Mouse (Mus musculus) lung, postnatal 0 days (tissue): ENCODE measurements at regions not wholly inside any gene's neighbourhood (a gene's known extent, or its start where the extent isn't known, plus 50 kb on each side); places are given as distances from the start of the nearest gene placed in this dataset.

Source experiments
- ATAC-seq: fragments of 200-750 bp; cut with Nextera tagmentation; 2 replicates; pipeline ENCODE4 v1.8.0; 2017; ENCODE audit warnings: moderate library complexity
- DNase-seq: peaks from one replicate; pipeline ENCODE4 v3.0.0-alpha.2; 2016; ENCODE audit warnings: low spot score
- H3K27ac ChIP-seq: fragments of 300-500 bp; sonication (generic); 2 replicates; pipeline ENCODE4 v1.5.1; 2014; ENCODE audit warnings: antibody characterized with exemption, mild to moderate bottlenecking, low read length, mixed read lengths
- H3K27me3 ChIP-seq: fragments of 300-500 bp; sonication (generic); replicated peaks from 2 replicates; pipeline ENCODE4 v1.6.1; 2014; ENCODE audit warnings: low read length, mixed read lengths; ENCODE audit not compliant: insufficient read depth
- H3K36me3 ChIP-seq: fragments of 300-500 bp; sonication (generic); 2 replicates; pipeline ENCODE4 v1.6.1; 2014; ENCODE audit warnings: low read length, mixed read lengths; ENCODE audit not compliant: insufficient read depth
- H3K4me1 ChIP-seq: fragments of 300-500 bp; sonication (generic); 2 replicates; pipeline ENCODE4 v1.6.1; 2014; ENCODE audit warnings: antibody characterized with exemption, low read depth, low read length, mixed read lengths; ENCODE audit not compliant: insufficient read depth
- H3K4me2 ChIP-seq: fragments of 300-500 bp; sonication (generic); replicated peaks from 2 replicates; pipeline ENCODE4 v1.6.1; 2014; ENCODE audit warnings: low read depth, mild to moderate bottlenecking, low read length, moderate library complexity, mixed read lengths
- H3K4me3 ChIP-seq: fragments of 300-500 bp; sonication (generic); 2 replicates; pipeline ENCODE4 v1.5.1; 2014; ENCODE audit warnings: low read depth, low read length
- H3K9ac ChIP-seq: fragments of 300-500 bp; sonication (generic); replicated peaks from 2 replicates; pipeline ENCODE4 v1.6.1; 2014; ENCODE audit warnings: low read depth, mild to moderate bottlenecking
- H3K9me3 ChIP-seq: fragments of 300-500 bp; sonication (generic); 2 replicates; pipeline ENCODE4 v1.6.1; 2016; ENCODE audit warnings: low read length, mixed read lengths
- CTCF ChIP-seq: IDR thresholded peaks from 2 replicates; pipeline ENCODE4 v1.5.1; 2016; ENCODE audit warnings: antibody characterized with exemption, mild to moderate bottlenecking
- EP300 ChIP-seq: IDR thresholded peaks from 2 replicates; pipeline ENCODE4 v1.6.1; 2016; ENCODE audit warnings: antibody characterized with exemption, mild to moderate bottlenecking, control low read depth
- WGBS: fragments of 180-500 bp; shearing (Covaris S2); extraction: QIAGEN DNeasy Blood & Tissue Kit; methylation state at CpG from one replicate; pipeline ENCODE4 v1.1.7; 2014; 5-methylcytosine and 5-hydroxymethylcytosine counted together

DNA sequence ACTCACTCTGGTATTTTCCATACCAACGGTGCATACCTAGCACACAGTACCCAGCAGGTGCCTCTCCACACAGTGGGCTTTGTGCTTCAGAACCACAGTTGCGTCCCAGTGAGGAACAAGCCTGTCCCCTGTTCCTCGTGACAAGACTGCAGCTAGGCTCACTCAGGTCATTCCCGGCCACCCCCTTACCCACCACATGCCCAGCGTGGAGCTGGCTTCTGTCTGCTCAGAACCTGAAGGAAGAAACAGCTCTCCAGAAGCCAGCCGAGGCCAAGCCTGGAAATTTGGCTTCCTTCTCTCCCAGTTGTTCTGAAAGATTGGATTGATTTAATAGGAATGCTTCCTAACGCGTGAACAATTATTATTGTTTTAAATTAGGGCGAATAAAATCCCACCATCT, 118.1 kb upstream of the Zmiz1 start:
- Histone ChIP-seq H3K4me2 (no peak overlapping the region), H3K36me3 (no peaks in the 10 kb centered on the region), H3K4me1 (peaks cover 20% of the 10 kb centered on the region; the same call in 1 of the 2 replicates), H3K9ac (no peak overlapping the region), H3K9me3 (no peaks in the 10 kb centered on the region), H3K27ac (no peak overlapping the region), H3K27me3 (no peaks in the 10 kb centered on the region), H3K4me3 (no peak overlapping the region)
- ATAC-seq (no peak), DNase-seq (no peak)
- TF ChIP-seq EP300 (no peak), CTCF (no peak)
- WGBS, result 75% methylated on average over 9 of the region's 9 CpGs

DNA sequence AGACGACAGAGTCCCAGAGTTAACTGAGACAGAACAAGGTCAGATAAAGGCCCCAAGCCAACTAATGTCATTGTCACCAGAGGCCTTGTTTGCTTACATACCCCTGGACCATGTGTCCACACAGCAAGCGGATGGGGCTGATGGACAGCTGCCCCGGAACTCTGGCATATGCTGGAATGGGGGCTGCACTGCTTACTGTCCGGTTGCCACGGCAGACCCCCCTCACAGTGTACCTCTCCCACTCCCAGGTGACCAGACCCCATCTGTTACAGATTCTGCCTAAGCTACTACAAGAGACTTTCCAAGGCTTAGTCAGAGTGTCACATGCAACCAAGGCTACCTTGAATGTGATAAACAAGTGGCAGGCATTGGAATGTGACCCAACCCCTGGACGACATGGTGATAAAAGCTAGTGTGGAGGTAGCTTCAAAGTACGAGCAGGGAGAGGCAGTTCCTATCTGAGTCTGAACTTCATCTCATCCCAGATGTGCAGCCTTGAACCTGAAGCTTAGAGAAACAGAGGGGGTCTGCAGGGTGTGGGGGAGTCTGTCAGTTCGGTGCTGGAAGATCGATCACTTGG, 117.0 kb upstream of the Zmiz1 start:
- ATAC-seq, result no peak
- H3K9ac ChIP-seq, result no peak overlapping the region
- 52% methylated on average over 9 of the region's 9 CpGs for WGBS

DNA sequence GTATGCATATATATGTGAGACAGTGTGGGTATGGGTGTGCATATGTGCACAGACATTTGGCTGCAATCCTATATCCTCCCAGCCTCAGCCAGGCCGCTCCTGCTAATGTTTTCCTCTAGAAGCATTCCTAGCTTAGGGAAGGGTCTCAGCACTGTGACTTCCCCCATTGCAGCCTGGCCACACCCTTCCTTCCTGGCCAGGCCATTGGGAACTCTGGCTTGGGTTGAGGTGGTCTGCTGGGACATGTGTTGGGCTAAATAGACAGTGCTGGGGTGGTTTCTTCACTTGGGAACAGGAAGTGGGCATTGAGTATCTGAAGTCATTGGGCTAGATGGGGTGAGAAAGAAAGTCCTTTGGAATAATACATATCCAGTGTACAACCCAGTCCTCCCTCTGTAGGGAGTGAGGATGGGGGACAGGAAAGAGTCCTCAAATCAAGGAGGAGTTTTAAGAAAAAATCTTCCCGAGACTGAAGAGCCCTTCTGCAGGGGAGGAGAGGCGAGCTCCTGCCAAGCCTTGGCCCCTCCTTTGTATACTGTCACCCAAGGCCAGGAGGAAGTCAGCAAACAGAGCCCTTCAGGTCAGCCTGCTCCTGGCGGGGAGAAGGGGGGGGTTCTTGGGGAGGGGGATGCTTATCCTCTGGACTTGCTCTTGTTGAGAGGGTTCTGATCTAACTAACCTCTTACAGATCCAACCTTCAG, 116.0 kb upstream of the Zmiz1 start:
- H3K36me3 ChIP-seq, result no peaks in the 10 kb centered on the region
- WGBS, result 13% methylated on average over 4 of the region's 4 CpGs
- TF ChIP-seq EP300, result peak; percentile 78
- TF ChIP-seq CTCF, result no peak
- H3K27me3 ChIP-seq, result no peaks in the 10 kb centered on the region
- H3K27ac ChIP-seq, result peak overlapping the region; percentile 54
- H3K4me3 ChIP-seq, result no peak overlapping the region
- peaks cover 20% of the 10 kb centered on the region; the same call in 1 of the 2 replicates for H3K4me1 ChIP-seq
- no peak overlapping the region for H3K9ac ChIP-seq
- ATAC-seq (peak; percentile 79), DNase-seq (peak; percentile 67)
- H3K4me2 ChIP-seq, result no peak overlapping the region
- H3K9me3 ChIP-seq, result no peaks in the 10 kb centered on the region

More for the DNA sequence above, 117.0 kb upstream of the Zmiz1 start:
- no peaks in the 10 kb centered on the region for H3K9me3 ChIP-seq
- TF ChIP-seq EP300 (no peak), CTCF (no peak)
- H3K36me3 ChIP-seq, result no peaks in the 10 kb centered on the region
- H3K4me1 ChIP-seq, result peaks cover 20% of the 10 kb centered on the region; the same call in 1 of the 2 replicates
- peak; percentile 24 for DNase-seq
- H3K4me2 ChIP-seq, result no peak overlapping the region
- peak overlapping the region; percentile 54; the same call in 1 of the 2 replicates for H3K27ac ChIP-seq
- no peaks in the 10 kb centered on the region for H3K27me3 ChIP-seq
- no peak overlapping the region for H3K4me3 ChIP-seq

- no peaks in the 10 kb centered on the region for H3K9me3 ChIP-seq
- no peak overlapping the region for H3K4me3 ChIP-seq
- no peak overlapping the region for H3K4me2 ChIP-seq
- H3K9ac ChIP-seq, result no peak overlapping the region
- DNase-seq (peak; percentile 71), ATAC-seq (peak; percentile 67)
- H3K4me1 ChIP-seq, result peaks cover 15% of the 10 kb centered on the region; the same call in 1 of the 2 replicates
- WGBS, result 30% methylated on average over 2 of the region's 2 CpGs
- H3K27ac ChIP-seq, result no peak overlapping the region
- H3K36me3 ChIP-seq, result no peaks in the 10 kb centered on the region
- no peaks in the 10 kb centered on the region for H3K27me3 ChIP-seq
- 0 out of 2 replicates have a peak, but pooled peaks have one; percentile 8 for TF ChIP-seq EP300
- no peak for TF ChIP-seq CTCF
These were observed 113.0 kb upstream of the Zmiz1 start for GRCm38 (mm10) chr14:25345995-25346394.

DNA sequence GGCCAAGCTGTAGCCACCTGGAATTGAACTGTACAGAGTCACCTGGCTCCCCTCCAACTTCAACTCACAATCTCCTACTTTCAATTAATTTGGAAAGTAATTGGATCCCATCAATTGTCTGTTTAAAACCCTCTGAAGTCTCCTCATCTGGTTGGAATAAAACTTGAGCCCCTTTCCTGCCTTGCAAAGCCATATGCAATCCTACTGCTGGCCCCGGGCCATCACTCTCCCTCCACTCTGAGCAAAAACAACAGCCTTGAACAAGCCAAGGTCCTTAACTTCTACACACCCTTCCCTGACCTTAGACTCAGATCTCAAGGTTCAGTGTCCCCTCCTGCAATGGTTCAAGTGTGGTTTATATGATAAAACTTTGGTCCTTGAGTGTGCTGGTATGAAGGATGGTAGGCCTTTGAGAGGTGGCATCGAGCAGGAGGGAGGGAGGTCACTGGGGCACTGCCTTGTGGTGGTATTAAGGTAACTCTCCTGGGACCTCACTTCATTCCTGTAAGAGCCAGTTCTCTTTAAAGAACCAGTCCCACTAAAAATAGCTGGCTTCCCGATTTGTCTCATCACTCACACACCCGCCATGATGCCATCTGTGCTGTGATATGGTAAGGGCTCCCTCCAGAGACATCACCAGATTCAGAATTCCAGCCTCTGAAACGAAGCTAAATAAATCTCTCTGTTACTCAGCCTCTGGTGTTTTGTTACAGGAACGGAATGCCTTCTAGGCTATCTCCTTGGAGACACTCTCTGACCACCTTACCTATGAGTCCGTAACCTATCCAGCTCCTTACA, 112.0 kb upstream of the Zmiz1 start:
- peaks cover 15% of the 10 kb centered on the region; the same call in 1 of the 2 replicates for H3K4me1 ChIP-seq
- WGBS, result 62% methylated on average over 7 of the region's 7 CpGs
- no peaks in the 10 kb centered on the region for H3K9me3 ChIP-seq
- no peak overlapping the region for H3K9ac ChIP-seq
- no peak overlapping the region for H3K27ac ChIP-seq
- H3K4me2 ChIP-seq, result no peak overlapping the region
- TF ChIP-seq CTCF (no peak), EP300 (no peak)
- no peak overlapping the region for H3K4me3 ChIP-seq
- H3K36me3 ChIP-seq, result no peaks in the 10 kb centered on the region
- ATAC-seq (no peak), DNase-seq (peak; percentile 52)
- no peaks in the 10 kb centered on the region for H3K27me3 ChIP-seq
